Mouse (Mus musculus): ENCODE results near the gene Lrmda. TPM values are rescaled to one million over a fixed set of nuclear protein-coding genes. Genes with fewer than 3 reads are reported as not detected.

The Lrmda gene
- polyA plus RNA-seq, 1 experiment, result not detected

GRCm38 (mm10) chr14:22899312-22899711, 879.8 kb downstream of the Lrmda start:
- no peaks in the 10 kb centered on the region for H3K36me3 ChIP-seq (ENCODE audit: control insufficient read depth, insufficient read depth, low read length)
- no peaks in the 10 kb centered on the region for H3K4me1 ChIP-seq (ENCODE audit: control insufficient read depth, insufficient read depth, insufficient read length, low read length)
- H3K27ac ChIP-seq (ENCODE audit: insufficient read depth, low read depth, low read length), result no peak overlapping the region
- TF ChIP-seq POLR2A (IDR thresholded peaks at IDR 0.05; ENCODE audit: low read depth, low read length), result no peak
- no peak for TF ChIP-seq CTCF (IDR thresholded peaks at IDR 0.05; ENCODE audit: extremely low read depth, insufficient read length, insufficient replicate concordance, low read depth, low read length)
- H3K4me3 ChIP-seq (ENCODE audit: low read depth, low read length), result no peak overlapping the region
- WGBS, result 88% methylated on average over 1 of the region's 1 CpGs
- H3K27me3 ChIP-seq (ENCODE audit: control insufficient read depth, insufficient read depth, low read length), result no peaks in the 10 kb centered on the region

DNA sequence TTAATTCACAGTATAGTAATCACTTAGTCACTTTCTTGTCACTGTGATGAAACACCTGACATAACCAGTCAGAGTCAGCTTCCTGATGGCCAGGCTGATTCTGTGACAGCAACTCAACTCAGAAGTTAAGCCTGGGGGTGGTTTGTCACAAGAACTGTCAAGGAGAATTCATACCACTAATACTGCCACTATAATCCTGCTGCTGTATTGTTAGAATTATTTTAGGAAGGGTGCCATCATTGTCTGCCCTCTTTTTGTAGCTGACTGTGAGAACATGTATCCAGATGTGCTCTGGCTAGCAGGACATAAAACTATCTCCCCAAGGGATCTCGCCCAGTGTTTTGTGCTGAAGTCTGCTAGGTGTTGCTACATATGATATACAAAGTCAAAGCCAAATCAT, 882.6 kb downstream of the Lrmda start:
- H3K27me3 ChIP-seq (ENCODE audit: control insufficient read depth, insufficient read depth, low read length), result no peaks in the 10 kb centered on the region
- H3K4me1 ChIP-seq (ENCODE audit: control insufficient read depth, insufficient read depth, insufficient read length, low read length), result no peaks in the 10 kb centered on the region
- 86% methylated on average over 1 of the region's 1 CpGs for WGBS
- no peak overlapping the region for H3K4me3 ChIP-seq (ENCODE audit: low read depth, low read length)
- no peak overlapping the region for H3K27ac ChIP-seq (ENCODE audit: insufficient read depth, low read depth, low read length)
- TF ChIP-seq POLR2A (IDR thresholded peaks at IDR 0.05; ENCODE audit: low read depth, low read length), result no peak
- H3K36me3 ChIP-seq (ENCODE audit: control insufficient read depth, insufficient read depth, low read length), result no peaks in the 10 kb centered on the region

GRCm38 (mm10) chr14:22902914-22903313, 883.4 kb downstream of the Lrmda start:
- H3K4me3 ChIP-seq (ENCODE audit: low read depth, low read length), result no peak overlapping the region
- H3K36me3 ChIP-seq (ENCODE audit: control insufficient read depth, insufficient read depth, low read length), result no peaks in the 10 kb centered on the region
- WGBS, result 92% methylated on average over 2 of the region's 2 CpGs
- no peak overlapping the region for H3K27ac ChIP-seq (ENCODE audit: insufficient read depth, low read depth, low read length)
- TF ChIP-seq CTCF (IDR thresholded peaks at IDR 0.05; ENCODE audit: extremely low read depth, insufficient read length, insufficient replicate concordance, low read depth, low read length) (no peak), POLR2A (IDR thresholded peaks at IDR 0.05; ENCODE audit: low read depth, low read length) (no peak)
- no peaks in the 10 kb centered on the region for H3K27me3 ChIP-seq (ENCODE audit: control insufficient read depth, insufficient read depth, low read length)
- no peaks in the 10 kb centered on the region for H3K4me1 ChIP-seq (ENCODE audit: control insufficient read depth, insufficient read depth, insufficient read length, low read length)

GRCm38 (mm10) chr14:22905741-22906667, 886.5 kb downstream of the Lrmda start:
- TF ChIP-seq POLR2A (IDR thresholded peaks at IDR 0.05; ENCODE audit: low read depth, low read length), result no peak
- TF ChIP-seq CTCF (IDR thresholded peaks at IDR 0.05; ENCODE audit: extremely low read depth, insufficient read length, insufficient replicate concordance, low read depth, low read length), result no peak
- H3K4me1 ChIP-seq (ENCODE audit: control insufficient read depth, insufficient read depth, insufficient read length, low read length), result no peaks in the 10 kb centered on the region
- no peaks in the 10 kb centered on the region for H3K36me3 ChIP-seq (ENCODE audit: control insufficient read depth, insufficient read depth, low read length)

GRCm38 (mm10) chr14:22906716-22907115, 887.2 kb downstream of the Lrmda start:
- no peaks in the 10 kb centered on the region for H3K36me3 ChIP-seq (ENCODE audit: control insufficient read depth, insufficient read depth, low read length)
- no peak overlapping the region for H3K27ac ChIP-seq (ENCODE audit: insufficient read depth, low read depth, low read length)
- WGBS, result 70% methylated on average over 4 of the region's 4 CpGs
- no peaks in the 10 kb centered on the region for H3K4me1 ChIP-seq (ENCODE audit: control insufficient read depth, insufficient read depth, insufficient read length, low read length)
- no peak for TF ChIP-seq POLR2A (IDR thresholded peaks at IDR 0.05; ENCODE audit: low read depth, low read length)
- no peak for TF ChIP-seq CTCF (IDR thresholded peaks at IDR 0.05; ENCODE audit: extremely low read depth, insufficient read length, insufficient replicate concordance, low read depth, low read length)
- no peak overlapping the region for H3K4me3 ChIP-seq (ENCODE audit: low read depth, low read length)
- H3K27me3 ChIP-seq (ENCODE audit: control insufficient read depth, insufficient read depth, low read length), result no peaks in the 10 kb centered on the region

More at GRCm38 (mm10) chr14:22905741-22906667, 886.5 kb downstream of the Lrmda start:
- no peak overlapping the region for H3K4me3 ChIP-seq (ENCODE audit: low read depth, low read length)
- no peak overlapping the region for H3K27ac ChIP-seq (ENCODE audit: insufficient read depth, low read depth, low read length)
- 74% methylated on average over 7 of the region's 7 CpGs for WGBS
- H3K27me3 ChIP-seq (ENCODE audit: control insufficient read depth, insufficient read depth, low read length), result no peaks in the 10 kb centered on the region

DNA sequence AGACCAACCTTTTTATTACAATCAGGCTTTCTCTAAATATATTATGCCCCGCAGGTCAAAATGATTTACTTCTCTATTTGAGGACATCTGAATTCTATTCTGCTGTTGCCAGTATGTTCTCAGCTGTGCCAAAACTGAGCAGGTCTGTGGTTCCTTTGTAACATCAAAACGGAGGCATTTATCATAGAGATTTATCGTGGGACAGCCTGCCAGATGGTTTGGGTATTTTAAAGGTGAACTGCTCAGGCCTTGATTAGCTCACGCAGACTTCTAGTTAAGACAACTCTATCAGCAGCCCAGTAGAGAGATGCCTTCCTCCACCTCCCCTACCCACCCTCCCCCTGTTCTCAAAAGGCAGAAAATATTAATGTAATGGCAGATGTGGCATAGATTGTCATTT, 887.7 kb downstream of the Lrmda start:
- TF ChIP-seq CTCF (IDR thresholded peaks at IDR 0.05; ENCODE audit: extremely low read depth, insufficient read length, insufficient replicate concordance, low read depth, low read length) (no peak), POLR2A (IDR thresholded peaks at IDR 0.05; ENCODE audit: low read depth, low read length) (no peak)
- Histone ChIP-seq H3K27me3 (ENCODE audit: control insufficient read depth, insufficient read depth, low read length) (no peaks in the 10 kb centered on the region), H3K4me1 (ENCODE audit: control insufficient read depth, insufficient read depth, insufficient read length, low read length) (no peaks in the 10 kb centered on the region), H3K4me3 (ENCODE audit: low read depth, low read length) (no peak overlapping the region), H3K27ac (ENCODE audit: insufficient read depth, low read depth, low read length) (no peak overlapping the region), H3K36me3 (ENCODE audit: control insufficient read depth, insufficient read depth, low read length) (no peaks in the 10 kb centered on the region)
- WGBS, result 70% methylated on average over 4 of the region's 4 CpGs

GRCm38 (mm10) chr14:22908006-22908405, 888.5 kb downstream of the Lrmda start:
- no peak for TF ChIP-seq POLR2A (IDR thresholded peaks at IDR 0.05; ENCODE audit: low read depth, low read length)
- no peak for TF ChIP-seq CTCF (IDR thresholded peaks at IDR 0.05; ENCODE audit: extremely low read depth, insufficient read length, insufficient replicate concordance, low read depth, low read length)
- Histone ChIP-seq H3K27ac (ENCODE audit: insufficient read depth, low read depth, low read length) (no peak overlapping the region), H3K27me3 (ENCODE audit: control insufficient read depth, insufficient read depth, low read length) (no peaks in the 10 kb centered on the region), H3K4me3 (ENCODE audit: low read depth, low read length) (no peak overlapping the region), H3K36me3 (ENCODE audit: control insufficient read depth, insufficient read depth, low read length) (no peaks in the 10 kb centered on the region), H3K4me1 (ENCODE audit: control insufficient read depth, insufficient read depth, insufficient read length, low read length) (no peaks in the 10 kb centered on the region)
- 75% methylated on average over 2 of the region's 2 CpGs for WGBS
